Mouse (Mus musculus) CD4-positive naive resting alpha-beta T cell, adult 76 days (primary cell): ENCODE results near the gene Chd2. TPM values are rescaled to one million over a fixed set of nuclear protein-coding genes. Genes with fewer than 3 reads are reported as not detected.

Source experiments
- total RNA-seq: library from RNA; stranded (reverse); gene quantifications from one replicate; pipeline ENCODE4 v1.2.4, GENCODE M21; 2023

Chd2 gene
- 705 TPM for total RNA-seq

DNA sequence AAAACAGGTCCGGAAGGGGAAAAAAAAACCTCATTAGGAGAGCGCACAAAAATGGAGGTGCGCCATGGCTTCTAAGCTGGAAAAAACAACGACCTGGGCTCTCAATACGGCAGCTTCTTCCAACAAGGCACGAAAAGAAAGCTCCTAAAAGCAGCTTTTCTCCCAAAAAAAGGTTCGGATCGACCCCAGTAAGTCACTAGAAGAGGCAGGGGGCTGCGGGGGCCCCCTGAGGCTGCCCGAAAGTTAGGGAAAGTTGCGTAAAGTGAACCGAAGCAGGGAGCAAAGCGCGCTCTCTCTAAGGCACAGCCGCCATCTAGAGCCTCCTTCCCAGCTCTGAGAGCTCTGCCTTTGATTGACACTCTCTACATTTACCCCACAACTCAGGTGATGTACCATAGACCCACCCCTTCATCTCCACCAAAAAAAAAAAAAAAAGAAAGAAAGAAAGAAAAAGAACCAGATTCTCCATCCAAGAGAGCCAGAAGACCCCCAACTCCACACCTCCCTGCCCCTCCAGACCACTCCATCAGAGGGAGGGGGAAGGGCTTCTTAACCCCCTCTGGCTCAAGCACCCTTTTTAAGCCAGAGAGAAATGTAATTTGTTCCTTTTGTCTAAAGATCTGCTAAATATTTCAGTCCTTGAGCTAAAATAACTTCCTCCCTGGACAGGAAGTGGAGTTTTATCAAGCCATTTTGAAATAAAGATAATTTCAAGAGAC lies at the start of gene Chd2:
TSS of gene Chd2 (minus strand) at position 419 of the 719 bp plus-strand sequence.

Other genes with a start within 250 kb of the Chd2 start
- not detected for gene Rgma, start 166.3 kb downstream of the Chd2 start, total RNA-seq
- 5.3 TPM for gene Fam174b, start 198.5 kb upstream of the Chd2 start, total RNA-seq